Mouse (Mus musculus) macrophage (primary cell): ENCODE measurements around the gene Olfr1371. TPM values are rescaled to one million over a fixed set of nuclear protein-coding genes. Genes with fewer than 3 reads are reported as not detected.
"Not testable (repeated sequence)": the region's sequence is repeated elsewhere in the genome, so short reads cannot be mapped to it uniquely, and the experiment has no call there.

Experiments
- H3K27ac ChIP-seq: fragments of 350-480 bp; formaldehyde crosslinking; 2 replicates; pipeline ENCODE4 v1.9.0; 2021
- H3K36me3 ChIP-seq: fragments of 350-480 bp; formaldehyde crosslinking; 2 replicates; pipeline ENCODE4 v1.9.0; 2021; ENCODE audit errors: inconsistent target
- H3K4me3 ChIP-seq: fragments of 350-480 bp; formaldehyde crosslinking; 2 replicates; pipeline ENCODE4 v1.9.0; 2021; ENCODE audit errors: inconsistent target
- H3K79me2 ChIP-seq: fragments of 350-480 bp; formaldehyde crosslinking; 2 replicates; pipeline ENCODE4 v1.9.0; 2021; ENCODE audit errors: inconsistent target
- WGBS: methylation state at CpG from one replicate; pipeline ENCODE4 v1.1.7; 2026; ENCODE audit warnings: inconsistent platforms; ENCODE audit not compliant: missing documents; 5-methylcytosine and 5-hydroxymethylcytosine counted together
- polyA plus RNA-seq: library from polyadenylated mRNA; stranded (reverse); fragments of 250-400 nt; gene quantifications from 3 replicates; pipeline ENCODE4 v1.2.4, GENCODE M21; 2018; ENCODE audit warnings: inconsistent platforms

Gene Olfr1371
- polyA plus RNA-seq, 1 experiment from 2014 or later: not detected

DNA sequence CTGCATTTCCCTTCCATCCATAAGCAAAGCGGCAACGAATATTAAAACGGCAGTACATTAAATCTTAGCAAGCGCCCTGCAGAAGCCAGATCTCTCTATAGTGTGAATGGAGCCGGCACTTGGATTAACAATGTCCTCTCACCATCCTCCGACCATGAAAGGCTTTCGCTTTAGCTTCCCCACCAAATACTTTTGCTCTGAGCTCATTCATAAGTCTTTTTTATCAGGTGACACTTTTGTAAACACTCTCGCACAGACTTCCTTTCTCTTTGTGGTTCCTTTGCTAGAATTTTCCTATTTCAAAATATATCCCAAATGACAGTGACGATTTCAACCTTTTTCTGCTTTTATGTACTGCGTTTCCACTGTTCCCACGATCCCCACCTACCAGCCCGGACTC, 45.3 kb downstream of the Olfr1371 start:
- Histone ChIP-seq H3K4me3 (peak overlapping the region; percentile 25), H3K27ac (no peak overlapping the region), H3K79me2 (no peaks in the 10 kb centered on the region), H3K36me3 (no peaks in the 10 kb centered on the region)
- 8% methylated on average over 12 of the region's 12 CpGs for WGBS

DNA sequence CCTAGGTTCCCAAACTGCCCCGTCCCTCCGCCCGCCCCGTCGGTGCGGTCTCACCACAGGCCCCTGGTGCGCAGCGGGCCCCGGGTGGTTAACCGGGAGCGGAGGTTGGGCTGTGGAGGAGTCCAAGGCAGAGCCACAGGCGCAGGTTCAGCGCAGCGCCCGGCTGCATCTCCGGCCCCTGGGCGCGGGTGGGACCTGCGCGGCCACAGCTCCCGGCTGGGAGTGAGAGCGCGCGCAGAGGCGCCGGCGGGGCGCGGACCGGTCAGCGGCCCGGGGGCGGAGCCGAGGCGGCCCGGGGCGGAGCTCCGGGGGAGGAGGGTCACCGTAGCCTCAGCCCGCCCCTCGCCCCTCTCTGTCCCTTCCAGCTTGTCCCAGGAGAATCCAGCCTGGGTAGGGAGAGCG, 45.9 kb downstream of the Olfr1371 start:
- not testable (repeated sequence) for H3K79me2 ChIP-seq, H3K36me3 ChIP-seq, H3K27ac ChIP-seq
- peak overlapping the region; percentile 25 for H3K4me3 ChIP-seq
- WGBS: 2% methylated on average over 19 of the region's 42 CpGs

GRCm38 (mm10) chr11:52167126-52167525, 46.7 kb downstream of the Olfr1371 start:
- no peaks in the 10 kb centered on the region for H3K79me2 ChIP-seq
- no peak overlapping the region for H3K4me3 ChIP-seq
- no peak overlapping the region for H3K27ac ChIP-seq
- WGBS: under 1% methylated on average over 21 of the region's 21 CpGs
- H3K36me3 ChIP-seq: no peaks in the 10 kb centered on the region

GRCm38 (mm10) chr11:52163926-52164325, 49.9 kb downstream of the Olfr1371 start:
- 14% methylated on average over 9 of the region's 10 CpGs for WGBS
- no peak overlapping the region for H3K4me3 ChIP-seq
- H3K79me2 ChIP-seq: no peaks in the 10 kb centered on the region
- H3K27ac ChIP-seq: no peak overlapping the region
- H3K36me3 ChIP-seq: no peaks in the 10 kb centered on the region

Other genes starting within 250 kb of the Olfr1371 start
- gene Cdkn2aipnl, start 246.3 kb downstream of the Olfr1371 start, polyA plus RNA-seq: 23.7 to 60.3 TPM (median 39.3 TPM) in 3 replicates
- 117 to 151 TPM (median 137 TPM) in 3 replicates for gene Ube2b, start 213.2 kb downstream of the Olfr1371 start, polyA plus RNA-seq
- 1.2 to 3.9 TPM (median 2.0 TPM) in 3 replicates for gene Cdkl3, start 209.8 kb downstream of the Olfr1371 start, polyA plus RNA-seq
- 37.3 to 58.5 TPM (median 57.0 TPM) in 3 replicates for gene Ppp2ca, start 115.3 kb downstream of the Olfr1371 start, polyA plus RNA-seq
- not detected in 3 replicates for gene Olfr1373, start 68.5 kb downstream of the Olfr1371 start, polyA plus RNA-seq
- gene Skp1a, start 18.0 kb upstream of the Olfr1371 start, polyA plus RNA-seq: 121 to 172 TPM (median 132 TPM) in 3 replicates
- gene Tcf7, start 69.0 kb upstream of the Olfr1371 start, polyA plus RNA-seq: 0.31 to 0.59 TPM in 2 of 3 replicates, not detected in the other
- 164 to 239 TPM (median 232 TPM) in 3 replicates for gene Vdac1, start 146.9 kb upstream of the Olfr1371 start, polyA plus RNA-seq
- gene 9530068E07Rik, start 182.4 kb upstream of the Olfr1371 start, polyA plus RNA-seq: 126 to 153 TPM (median 142 TPM) in 3 replicates